Mouse (Mus musculus) megakaryocyte, adult 5-6 weeks (primary cell): ENCODE data around the gene Flg. TPM values are rescaled to one million over a fixed set of nuclear protein-coding genes. Genes with fewer than 3 reads are reported as not detected.

Experiments
- ATAC-seq: 2 replicates; pipeline ENCODE4 v1.8.0; 2016; ENCODE audit warnings: mild to moderate bottlenecking, inconsistent platforms; ENCODE audit not compliant: poor library complexity, severe bottlenecking
- total RNA-seq, 2 experiments: library from RNA; stranded (forward) in 1 of 2; stranded (reverse) in 1 of 2; fragments of 153-499, 151-499 nt in 1 of 2; fragments of 221-1000, 200-1000 nt in 1 of 2; gene quantifications; 2 replicates each; pipeline versions ENCODE4 v1.2.3 to v1.2.4; 2015 to 2017

Flg gene
- total RNA-seq (2015) (not detected in 2 replicates), total RNA-seq (2017) (not detected in 2 replicates)

DNA sequence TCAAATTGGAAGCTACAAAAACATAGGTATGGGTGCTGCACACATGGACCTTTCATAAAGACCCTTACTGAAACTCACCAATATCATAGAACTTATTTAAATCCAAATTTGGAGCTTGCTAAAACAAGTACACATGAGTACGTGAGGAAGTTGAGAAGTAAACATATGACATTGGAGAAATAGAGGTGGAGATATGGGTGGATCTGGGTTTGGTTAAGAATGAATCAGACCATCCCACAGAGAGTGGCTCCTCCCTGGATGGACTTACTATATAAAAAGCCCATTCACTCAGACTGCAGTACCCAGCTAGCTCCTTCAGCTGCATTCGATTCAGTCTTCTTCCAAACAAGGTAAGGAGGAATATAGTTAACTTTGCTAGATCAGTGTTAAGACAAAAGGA is at the start of gene Flg:
Gene Flg (plus strand): TSS at position 301 of the 400 bp plus-strand sequence.
- ATAC-seq: no peak

DNA sequence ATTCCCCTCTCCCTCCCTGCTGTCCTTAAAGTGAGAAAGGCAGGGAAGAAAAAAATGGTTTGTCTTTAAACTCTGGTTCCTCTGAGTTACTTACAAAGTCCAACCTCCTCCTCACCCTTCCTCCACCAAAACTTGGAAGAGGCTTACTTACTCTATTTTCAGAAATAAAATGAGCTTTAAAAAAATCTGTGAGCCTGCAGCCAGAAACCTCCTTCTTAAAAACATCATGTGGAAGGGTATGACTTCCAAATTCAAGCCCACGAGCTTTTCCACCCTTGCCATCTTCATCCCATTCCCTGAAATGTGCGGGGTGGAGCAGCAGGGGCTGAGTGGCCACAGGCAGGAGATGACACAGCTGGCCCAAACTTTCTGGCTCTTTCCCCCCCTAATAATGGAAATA is 24.2 kb downstream of the Flg start:
- no peak for ATAC-seq

GRCm38 (mm10) chr3:93299832-93300231 is 26.5 kb downstream of the Flg start:
- ATAC-seq: no peak

- ATAC-seq: no peak
These were observed 28.6 kb downstream of the Flg start for GRCm38 (mm10) chr3:93301896-93302295.

GRCm38 (mm10) chr3:93306142-93306541 is 32.8 kb downstream of the Flg start:
- ATAC-seq: no peak

DNA sequence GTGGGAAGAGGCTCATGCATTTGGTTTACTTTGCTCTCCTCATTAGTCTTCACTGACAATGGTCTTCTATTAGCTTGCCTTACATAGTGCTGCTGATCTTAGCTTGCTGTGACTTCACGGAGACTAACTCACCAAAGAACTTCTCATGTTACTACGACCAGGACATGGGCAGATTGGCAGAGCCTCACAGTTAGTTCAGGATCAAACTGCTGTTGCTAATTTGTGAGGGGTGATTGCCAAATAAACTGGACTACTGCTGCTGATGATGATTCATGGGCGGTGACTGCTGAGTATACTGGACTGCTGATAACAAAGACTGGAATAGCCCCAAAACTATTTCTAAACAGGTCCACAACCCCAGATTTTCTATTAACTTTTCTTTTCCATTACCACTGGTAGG is 38.0 kb downstream of the Flg start:
- ATAC-seq: no peak

GRCm38 (mm10) chr3:93314388-93314787 is 41.1 kb downstream of the Flg start:
- ATAC-seq: no peak

DNA sequence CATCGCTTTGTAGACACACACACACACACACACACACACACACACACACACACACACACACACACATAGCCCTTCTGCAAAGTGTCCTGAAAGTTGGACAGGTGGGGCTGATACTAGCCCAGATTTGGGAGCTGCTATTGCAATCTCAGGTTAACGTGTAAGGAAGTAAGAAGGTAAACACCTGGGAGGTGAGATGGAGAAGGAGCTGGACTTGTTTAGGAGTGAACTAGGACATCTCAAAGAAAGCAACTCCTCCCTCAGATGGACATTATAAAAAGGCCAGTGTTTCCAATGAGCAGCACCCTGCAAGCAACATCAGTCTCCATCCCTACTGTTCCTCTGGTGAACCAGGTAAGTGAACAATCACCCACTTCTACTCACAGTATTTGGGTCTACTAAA is 46.1 kb downstream of the Flg start, which contains the start of gene Hrnr:
Gene Hrnr (plus strand): TSS at position 301 of the 400 bp plus-strand sequence.
- ATAC-seq: no peak

- ATAC-seq: no peak
These were observed 64.4 kb downstream of the Flg start for GRCm38 (mm10) chr3:93337749-93338148.

- no peak for ATAC-seq
These were observed 66.7 kb downstream of the Flg start for GRCm38 (mm10) chr3:93340021-93340420.

Other genes with a start within 250 kb of the Flg start
- not detected in 2 replicates for gene Gm4858, start 204.7 kb upstream of the Flg start, total RNA-seq (2015)
- not detected in 2 replicates for gene Gm4858, start 204.7 kb upstream of the Flg start, total RNA-seq (2017)
- gene Crnn, start 128.7 kb upstream of the Flg start, total RNA-seq (2015): not detected in 2 replicates
- not detected in 2 replicates for gene Crnn, start 128.7 kb upstream of the Flg start, total RNA-seq (2017)
- gene Flg2, start 76.2 kb upstream of the Flg start, total RNA-seq (2015): not detected in 2 replicates
- not detected in 2 replicates for gene Flg2, start 76.2 kb upstream of the Flg start, total RNA-seq (2017)
- not detected in 2 replicates for gene Hrnr, start 46.2 kb downstream of the Flg start, total RNA-seq (2015)
- under 0.01 TPM in 1 of 2 replicates, not detected in the other for gene Hrnr, start 46.2 kb downstream of the Flg start, total RNA-seq (2017)
- gene Rptn, start 120.2 kb downstream of the Flg start, total RNA-seq (2015): not detected in 2 replicates
- gene Rptn, start 120.2 kb downstream of the Flg start, total RNA-seq (2017): not detected in 2 replicates
- gene Tchh, start 168.8 kb downstream of the Flg start, total RNA-seq (2015): 0.34 and 0.89 TPM in 2 replicates
- gene Tchh, start 168.8 kb downstream of the Flg start, total RNA-seq (2017): 0.57 and 0.77 TPM in 2 replicates
- not detected in 2 replicates for gene Tchhl1, start 195.2 kb downstream of the Flg start, total RNA-seq (2015)
- gene Tchhl1, start 195.2 kb downstream of the Flg start, total RNA-seq (2017): not detected in 2 replicates
- gene S100a11, start 247.0 kb downstream of the Flg start, total RNA-seq (2015): 3,100 and 3,549 TPM in 2 replicates
- gene S100a11, start 247.0 kb downstream of the Flg start, total RNA-seq (2017): 217 and 333 TPM in 2 replicates